Mouse (Mus musculus): ENCODE data around the gene Lgals4. TPM values are rescaled to one million over a fixed set of nuclear protein-coding genes. Genes with fewer than 3 reads are reported as not detected.

Lgals4 gene
- total RNA-seq, 1 experiment from 2014 or later: 14.4 TPM

DNA sequence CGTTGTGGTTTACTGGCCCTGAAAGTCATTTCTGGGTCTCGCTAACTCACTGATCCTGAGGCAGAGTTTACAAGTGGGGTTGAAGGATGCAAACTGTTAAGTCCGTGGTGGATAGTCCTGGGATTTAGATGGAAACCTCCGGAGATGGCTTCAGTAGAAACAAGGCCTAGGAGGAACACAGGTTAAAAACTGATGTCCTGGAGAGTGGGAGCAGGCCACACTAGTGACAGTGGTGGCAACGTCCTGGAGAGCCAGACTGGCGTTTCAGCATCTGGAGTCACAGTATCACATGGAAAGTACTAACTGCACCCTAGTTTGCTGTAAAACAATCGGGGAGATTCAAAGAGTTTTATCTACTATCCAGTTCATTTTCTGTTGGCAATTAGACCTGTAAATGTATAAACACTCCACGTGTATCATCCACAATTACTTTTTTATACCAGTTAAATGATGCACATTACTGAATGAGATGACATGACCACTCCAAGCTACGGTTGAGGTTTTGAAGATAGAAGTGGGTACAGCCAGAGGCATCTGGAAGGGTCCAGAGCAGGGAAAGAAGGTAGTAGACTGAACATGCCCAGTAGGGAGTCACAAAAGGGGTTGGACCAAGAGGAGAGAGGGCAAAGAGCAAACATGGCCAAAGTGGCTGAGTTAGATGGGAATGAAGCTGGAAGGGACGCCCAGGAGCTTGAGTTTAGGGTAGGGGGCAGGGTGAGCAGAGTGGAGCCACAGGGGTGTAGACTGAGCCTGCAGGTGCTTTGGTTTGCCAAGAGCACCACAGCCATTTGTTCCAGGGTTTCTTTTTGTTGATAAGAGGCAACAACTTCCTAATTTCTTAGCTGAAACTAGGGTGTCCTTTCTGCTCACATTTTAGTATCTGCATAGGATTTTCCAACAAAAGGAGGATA, 10.4 kb upstream of the Lgals4 start:
- DNase-seq: no peak

DNA sequence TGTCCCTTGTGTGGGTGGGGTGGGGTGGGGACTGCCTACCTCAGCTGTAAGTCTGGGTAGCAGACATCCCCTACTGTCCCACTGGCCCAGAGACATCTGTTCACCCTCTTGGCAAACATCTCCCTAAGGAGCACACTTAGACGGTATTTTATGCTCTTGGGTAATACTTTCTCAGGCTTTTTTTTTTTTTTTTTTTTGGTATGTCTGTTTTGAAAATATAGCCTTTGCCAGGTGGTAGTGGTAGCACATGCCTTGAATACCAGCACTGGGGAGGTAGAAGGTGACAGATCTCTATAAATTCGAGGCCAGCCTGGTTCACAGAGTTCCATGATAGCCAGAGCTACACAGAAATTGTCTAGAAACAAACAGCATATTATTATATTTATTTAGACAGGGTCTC, 9.7 kb upstream of the Lgals4 start:
- DNase-seq: no peak

DNA sequence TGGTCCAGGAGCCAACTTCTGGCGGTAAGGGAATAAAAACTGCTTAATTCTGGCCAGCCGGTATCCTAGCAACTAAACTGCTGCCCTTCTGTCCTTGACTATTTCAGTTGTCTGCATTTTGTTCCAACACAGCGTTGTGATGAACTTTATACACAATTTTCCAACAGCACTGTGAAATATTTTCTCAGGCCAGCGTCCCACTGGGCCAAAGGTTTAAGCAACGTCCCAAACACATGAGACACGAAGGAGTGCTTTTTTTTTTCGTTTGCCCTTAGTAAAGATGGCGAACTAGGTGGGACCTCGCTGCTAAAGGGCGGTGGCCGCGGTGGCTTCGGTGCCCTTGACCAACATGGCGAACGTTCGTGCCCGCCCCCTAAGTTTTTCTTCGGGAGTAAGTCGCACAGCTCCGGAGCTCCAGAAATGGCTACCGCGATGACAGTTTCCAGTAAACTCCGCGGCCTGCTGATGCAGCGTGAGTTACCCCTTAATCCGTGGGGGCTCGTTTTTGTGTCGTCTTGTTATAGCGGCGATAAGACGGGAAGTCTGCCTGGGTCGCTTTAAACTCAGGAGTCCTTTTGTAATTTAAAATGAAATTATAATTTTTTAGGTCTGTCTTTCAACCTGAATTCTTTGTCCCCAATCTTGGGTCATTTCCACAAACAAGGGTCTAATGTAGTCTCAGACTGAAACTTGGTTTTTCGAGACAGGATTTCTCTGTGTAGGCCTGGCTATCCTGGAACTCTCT, 8.5 kb upstream of the Lgals4 start, which contains the start of gene Ech1:
Gene Ech1 (plus strand): TSS at position 277 of the 745 bp plus-strand sequence.
- DNase-seq: peak; percentile 91

DNA sequence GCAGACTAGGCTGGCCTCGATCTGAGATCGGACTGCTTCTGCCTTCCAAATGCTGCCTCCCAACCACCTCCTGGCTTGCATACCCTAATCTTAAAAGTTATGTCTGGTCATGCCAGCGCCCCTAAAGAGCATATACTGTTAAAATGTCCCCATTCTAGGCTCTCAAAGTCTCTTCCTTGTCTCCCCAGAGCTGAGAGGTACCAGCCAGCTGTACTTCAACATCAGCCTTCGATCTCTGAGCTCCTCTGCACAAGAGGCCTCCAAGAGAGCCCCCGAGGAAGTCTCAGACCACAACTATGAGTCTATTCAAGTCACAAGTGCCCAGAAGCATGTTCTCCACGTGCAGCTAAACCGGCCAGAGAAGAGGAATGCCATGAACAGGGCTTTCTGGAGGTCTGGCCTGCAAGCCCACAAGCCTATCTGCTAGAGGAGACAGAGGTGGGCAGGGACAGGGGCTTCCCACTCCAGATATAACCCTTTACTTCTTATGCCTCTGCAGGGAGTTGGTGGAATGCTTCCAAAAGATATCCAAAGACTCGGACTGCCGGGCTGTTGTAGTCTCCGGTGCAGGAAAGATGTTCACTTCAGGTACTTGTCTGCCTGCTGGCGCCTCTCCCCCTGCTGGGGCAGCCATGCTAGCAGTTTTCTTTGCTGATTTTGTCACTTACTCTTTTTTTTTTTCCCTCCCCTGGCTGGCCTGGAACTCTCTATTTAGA, 7.8 kb upstream of the Lgals4 start:
- DNase-seq: no peak

DNA sequence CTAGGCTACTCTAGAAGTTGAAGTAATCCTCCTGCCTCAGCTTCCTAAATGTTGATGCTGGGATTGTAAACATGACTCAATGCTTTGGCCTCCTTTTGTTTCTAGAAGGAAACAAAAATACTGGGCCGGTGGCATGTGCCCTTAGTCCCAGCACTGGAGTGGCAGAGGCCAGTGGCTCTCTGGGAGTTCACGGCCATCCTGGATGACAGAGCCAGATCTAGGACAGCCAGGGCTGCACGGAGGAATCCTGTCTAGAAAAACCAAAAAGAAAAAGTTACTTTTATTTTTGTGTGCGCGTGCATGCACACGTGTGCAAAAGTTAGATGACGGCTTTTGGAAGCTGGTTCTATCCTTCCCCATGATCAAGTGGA, 7.3 kb upstream of the Lgals4 start:
- DNase-seq: no peak

DNA sequence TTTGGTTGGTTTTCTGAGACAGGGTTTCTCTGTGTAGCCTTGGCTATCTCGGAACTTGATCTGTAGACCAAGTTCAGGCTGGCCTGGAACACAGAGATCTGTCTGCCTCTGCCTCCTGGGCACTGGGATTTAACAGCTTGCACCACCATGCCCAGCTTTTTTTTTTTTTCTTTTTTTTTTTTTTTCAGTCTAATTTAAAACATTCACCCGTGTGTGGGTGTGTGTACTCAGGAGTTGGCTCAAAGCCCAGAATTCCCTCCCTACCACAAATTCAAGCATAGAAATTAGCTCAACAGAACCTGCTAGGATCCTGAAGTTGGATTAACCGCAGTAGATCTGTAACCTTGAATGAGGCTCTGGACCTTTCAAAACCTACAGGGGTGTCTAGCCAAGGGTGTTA, 6.3 kb upstream of the Lgals4 start:
- no peak for DNase-seq

DNA sequence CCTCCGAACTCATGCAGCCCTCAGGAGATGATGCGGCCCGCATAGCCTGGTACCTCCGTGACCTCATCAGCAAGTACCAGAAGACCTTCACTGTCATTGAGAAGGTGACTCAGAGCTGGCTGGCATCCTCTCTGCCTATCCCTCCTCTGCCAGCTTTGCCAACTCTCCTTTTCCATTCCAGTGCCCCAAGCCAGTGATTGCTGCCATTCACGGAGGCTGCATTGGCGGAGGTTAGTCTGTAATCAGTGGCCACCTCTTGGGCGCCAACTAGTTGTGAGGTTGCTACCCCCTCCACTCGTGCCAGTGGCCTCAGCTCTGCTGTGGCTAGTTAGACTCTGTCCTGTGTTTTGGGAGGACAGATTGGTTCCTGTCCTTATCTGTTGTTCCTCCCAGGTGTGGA, 3.8 kb upstream of the Lgals4 start:
- peak; percentile 73 for DNase-seq

DNA sequence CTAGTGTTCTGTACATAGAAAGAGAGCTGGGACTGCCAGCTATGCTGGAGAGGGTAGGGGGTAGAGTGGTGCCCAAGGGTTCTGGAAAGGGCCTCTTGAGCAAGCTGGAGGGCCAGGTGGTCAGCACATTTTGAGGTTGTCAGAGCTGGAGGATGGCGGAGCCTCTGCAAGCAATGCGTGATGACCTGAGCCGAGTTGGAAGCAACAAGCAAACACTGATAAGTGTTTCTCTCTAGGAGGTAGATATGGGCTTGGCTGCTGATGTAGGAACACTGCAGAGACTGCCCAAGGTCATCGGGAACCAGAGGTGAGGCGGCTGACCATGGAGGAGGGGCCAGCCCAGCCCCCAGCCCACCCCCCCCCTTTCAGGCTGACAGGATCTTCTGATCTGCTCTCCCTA, 2.7 kb upstream of the Lgals4 start:
- DNase-seq: no peak

DNA sequence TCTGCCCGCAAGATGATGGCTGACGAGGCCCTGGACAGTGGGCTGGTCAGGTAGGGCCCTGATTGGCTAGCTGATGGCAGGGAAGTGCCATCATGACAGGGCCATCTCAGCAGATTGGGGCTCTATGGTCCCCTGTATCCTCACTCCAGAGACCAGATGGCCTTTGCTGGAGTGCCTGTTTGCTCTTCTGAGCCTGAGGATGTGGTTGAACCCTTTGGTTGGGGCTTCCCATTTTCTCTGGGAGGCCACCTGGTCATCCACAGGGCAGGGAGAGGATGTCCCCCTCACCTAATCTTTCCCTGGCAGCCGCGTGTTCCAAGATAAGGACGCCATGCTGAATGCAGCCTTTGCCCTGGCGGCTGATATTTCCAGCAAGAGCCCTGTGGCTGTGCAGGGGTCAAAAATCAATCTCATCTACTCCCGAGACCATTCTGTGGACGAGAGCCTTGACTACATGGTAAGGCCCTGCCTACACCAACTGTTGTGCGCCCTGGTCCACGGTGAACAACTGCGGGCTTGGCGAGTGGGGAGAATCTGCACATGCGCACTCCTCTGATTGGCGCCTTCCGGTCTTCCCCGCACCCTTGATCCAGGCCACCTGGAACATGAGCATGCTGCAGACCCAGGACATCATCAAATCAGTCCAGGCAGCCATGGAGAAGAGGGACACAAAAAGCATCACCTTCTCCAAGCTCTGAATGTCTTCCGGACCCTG, 2.1 kb upstream of the Lgals4 start:
- DNase-seq: no peak

DNA sequence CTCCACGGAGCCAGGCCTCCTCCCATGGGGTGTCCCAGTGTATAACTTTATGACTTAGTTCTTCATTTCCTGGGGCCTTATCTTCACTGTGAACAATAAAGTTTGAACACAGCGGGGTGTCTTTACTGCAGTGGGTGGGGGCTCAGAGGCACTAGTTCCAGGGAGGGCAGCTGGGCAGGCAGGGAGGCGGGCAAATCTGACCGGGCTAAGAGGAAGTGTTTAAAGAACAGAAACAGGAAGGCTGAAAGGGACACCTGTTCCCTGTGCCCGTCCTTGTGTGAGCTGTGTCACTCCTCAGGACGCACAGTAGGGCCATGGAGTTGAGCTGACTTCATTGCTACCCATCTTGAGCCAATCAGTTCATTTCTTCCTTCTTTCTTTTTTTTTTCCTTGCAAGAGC, 1.5 kb upstream of the Lgals4 start:
- DNase-seq: no peak

DNA sequence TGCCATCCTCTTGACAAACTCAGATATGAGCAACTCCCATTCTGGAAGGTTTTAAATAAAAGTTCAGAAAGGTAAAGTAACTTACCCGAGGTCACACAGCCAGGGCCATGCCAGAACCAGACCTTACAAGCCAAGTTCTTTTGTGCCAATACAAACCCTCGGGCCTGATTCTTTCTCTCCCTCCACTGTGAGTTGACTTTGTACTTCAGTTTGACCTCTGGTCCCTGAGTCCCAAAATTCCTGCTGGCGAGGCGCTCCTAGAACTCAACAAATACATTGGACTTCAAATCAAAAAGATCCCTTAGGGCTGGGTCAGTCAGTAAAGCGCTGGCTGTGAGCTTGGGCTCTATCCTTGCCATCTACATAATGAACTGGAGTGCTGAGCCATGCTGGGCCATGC, 3.3 kb downstream of the Lgals4 start:
- DNase-seq: no peak

DNA sequence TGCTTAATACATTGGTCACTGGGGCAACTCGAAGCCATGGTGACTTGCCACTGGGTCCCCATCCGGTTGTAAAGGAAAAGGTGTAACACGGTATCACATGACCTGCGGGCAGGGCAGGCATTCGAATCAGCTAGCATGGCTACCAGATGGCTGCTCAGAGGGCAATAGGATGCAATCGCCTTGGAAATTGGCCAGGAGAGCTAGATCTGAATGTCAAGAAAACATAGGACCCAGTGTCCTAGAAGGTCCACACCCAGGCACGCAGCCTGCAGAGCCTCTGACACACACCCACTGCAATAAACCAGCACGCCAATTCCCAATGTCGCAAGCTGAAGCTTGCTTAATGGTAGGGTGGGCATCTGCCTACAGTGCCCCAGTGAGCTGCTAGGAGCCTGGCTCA, 4.7 kb downstream of the Lgals4 start:
- no peak for DNase-seq

DNA sequence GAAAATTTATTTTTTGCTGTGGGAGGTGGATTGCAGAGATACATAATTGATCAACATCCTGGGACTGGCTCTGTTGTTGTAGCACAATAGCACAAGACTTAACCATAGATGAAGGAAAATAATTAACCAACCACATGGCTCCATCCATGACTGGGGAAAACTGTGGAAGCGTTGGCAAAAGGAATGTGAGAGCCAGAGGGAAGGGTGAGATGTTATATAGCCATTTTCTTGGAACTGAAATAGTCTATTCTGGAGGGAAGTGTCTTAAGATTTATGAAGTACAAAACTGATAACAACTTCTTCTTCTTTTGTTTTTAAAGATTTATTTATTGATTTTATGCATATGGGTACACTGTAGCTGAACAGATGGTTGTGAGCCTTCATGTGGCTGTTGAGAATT, 13.6 kb downstream of the Lgals4 start:
- no peak for DNase-seq

DNA sequence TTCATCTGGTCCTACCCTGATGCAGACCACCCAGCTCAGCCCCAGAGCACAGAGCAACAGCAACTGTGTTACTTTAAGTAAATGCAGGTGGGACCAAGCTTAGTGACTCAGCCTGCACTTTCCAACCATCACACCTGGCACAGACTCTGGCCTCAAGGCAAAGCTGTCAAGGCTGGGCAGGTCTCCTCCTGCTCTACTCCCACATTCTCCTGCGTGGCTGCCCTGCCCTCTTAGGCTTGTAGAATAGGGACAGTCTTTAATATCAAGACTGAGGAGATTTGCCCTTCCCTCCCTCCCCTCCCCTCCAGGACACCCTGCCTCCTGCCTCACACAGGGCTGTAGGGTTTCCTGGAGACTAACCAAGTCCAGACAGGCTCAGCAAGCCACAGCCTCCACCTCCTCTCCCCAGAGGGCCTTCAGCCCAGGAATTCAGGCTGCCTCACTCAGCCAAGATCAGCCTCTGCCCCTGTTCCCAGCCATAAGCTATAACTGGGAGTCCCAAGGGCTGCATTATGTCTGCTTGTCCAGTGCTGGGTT, 16.1 kb downstream of the Lgals4 start:
- DNase-seq: no peak

DNA sequence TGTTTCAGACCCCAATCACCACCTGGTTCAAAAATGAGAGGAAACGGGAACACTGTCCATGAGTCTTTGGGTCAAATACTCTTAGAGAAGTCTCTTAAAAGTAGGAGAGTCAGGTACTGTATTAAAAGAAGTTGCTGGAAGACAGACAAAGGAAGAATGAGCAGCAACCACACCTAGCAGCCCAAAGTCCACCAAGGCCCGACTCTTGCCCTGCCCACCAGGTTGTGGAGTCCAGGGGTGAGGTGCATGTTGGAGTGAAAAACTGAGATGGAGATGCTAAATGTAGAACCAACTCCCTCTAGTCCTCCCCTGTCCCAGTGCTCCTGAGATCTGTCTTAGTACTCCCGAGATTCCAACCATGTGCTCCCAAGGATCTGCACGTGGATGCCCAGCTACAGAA, 17.0 kb downstream of the Lgals4 start:
- DNase-seq: no peak

DNA sequence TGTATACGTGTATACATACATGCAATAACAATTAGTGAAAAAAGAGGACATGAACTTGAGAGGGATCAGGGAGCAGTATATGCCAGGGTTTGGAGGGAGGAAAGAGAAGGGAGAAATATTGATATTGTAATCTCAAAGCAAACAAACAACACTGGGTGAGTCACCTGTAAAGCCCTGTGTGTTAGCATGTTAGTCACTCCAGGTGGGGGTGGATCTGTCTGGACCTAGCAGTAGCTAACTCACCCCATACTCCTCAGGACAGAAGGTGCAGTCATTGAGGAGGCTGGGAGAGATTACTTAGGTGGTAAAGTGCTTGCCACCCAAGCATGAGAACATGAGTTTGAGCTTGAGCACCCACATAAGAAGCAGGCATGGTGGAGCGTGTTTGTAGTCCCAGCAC, 26.3 kb downstream of the Lgals4 start:
- DNase-seq: no peak

DNA sequence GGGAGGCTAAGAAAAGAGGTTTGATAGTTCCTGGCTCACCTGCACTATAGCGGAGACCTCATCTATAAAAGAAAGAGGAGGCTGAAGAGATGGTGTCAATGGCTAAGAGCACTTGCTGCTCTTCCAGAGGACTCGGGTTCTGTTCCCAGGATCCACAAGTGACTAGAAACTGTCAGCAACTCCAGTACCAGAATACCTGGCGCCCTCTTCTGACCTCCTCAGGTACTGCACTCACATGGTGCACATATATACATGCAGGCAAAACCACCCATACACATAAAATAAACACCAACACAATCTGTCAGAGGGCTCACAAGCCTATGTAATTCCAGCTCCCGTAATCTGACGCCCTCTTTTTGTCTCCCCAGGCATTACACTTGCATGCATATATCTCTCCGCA, 27.2 kb downstream of the Lgals4 start:
- DNase-seq: no peak

DNA sequence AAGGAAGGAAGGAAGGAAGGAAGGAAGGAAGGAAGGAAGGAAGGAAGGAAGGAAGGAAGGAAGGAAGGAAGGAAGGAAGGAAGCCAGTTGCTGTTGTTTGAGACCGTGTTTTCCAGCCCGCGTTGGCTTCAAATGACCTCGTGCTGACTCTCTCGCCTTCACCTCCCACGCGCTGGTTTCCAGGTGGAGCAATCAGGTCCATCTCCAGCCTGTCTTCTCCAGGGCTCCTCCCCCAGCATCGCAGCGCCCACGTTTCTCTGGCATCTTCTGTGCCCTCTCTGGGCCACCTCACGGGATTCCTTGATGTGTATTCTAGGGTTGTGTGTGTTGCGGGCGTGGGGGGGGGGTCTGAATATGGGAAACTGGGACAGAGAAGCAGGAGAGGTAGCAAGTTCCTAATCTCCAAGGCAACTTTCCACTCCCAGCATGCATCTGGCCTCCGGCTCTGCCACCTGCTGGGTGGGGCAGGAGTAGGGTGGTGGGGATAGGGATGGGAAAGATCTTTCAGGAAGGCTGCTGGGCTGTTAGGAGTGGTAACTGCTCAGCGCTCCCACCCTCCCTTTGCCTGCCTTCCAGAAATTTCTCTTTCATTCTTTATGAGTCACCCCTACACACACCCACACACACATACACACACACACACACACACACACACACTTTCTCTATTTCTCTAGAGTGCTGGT, 29.3 kb downstream of the Lgals4 start:
- DNase-seq: no peak

DNA sequence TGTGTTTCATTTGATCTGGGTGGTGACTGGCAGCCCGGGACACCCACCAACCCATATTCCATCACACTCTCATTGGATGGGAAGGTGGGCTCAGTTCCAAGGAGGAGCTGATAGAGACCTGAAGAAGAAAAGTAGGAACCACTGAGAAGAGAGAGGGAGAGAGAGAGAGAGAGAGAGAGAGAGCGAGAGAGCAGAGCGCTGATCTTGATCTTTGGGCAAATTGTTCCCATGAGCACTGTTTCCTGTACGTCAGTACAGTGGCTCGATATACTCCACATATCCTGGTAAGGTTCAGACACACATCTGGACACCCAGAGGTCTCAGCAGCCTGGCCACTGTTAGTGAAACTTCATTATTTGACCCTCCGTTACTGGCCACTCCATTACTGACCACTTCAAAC, 29.9 kb downstream of the Lgals4 start, which contains the start of gene Lgals7:
Gene Lgals7 (plus strand): TSS at position 314 of the 400 bp plus-strand sequence.
- DNase-seq: no peak

DNA sequence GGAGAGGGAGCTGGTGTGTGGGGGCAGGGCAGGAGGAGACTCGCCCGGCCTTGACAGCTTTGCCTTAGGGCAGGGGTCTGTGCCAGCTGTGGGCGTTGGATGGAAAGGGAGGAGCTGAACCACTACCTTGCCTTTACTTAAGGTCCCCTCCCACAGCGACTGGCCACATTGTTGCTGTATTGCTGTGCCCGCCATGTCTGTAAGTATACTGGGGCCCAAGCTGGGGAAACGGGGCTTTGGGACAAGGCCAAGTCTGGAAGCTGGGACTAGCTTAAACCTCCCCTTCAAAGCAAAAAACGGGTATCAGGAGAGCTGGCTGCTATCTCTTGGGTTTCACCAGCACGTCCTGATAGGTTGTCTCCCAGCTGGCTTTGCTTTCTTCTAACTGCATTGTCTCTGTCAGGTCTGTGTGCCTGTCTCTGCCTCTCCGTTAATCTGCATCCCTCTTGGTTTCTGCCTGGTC, 30.7 kb downstream of the Lgals4 start:
- DNase-seq: no peak
